Mouse (Mus musculus): ENCODE data around the gene Ccdc6.

- TF ChIP-seq MYOD1 (IDR thresholded peaks at IDR 0.05; ENCODE audit: control insufficient read depth in 1 of 3, insufficient read length in 2 of 3, low read depth in 2 of 3) (no peak), E2F4 (IDR thresholded peaks at IDR 0.05; ENCODE audit: insufficient read depth) (no peak), MAX (IDR thresholded peaks at IDR 0.05; ENCODE audit: low read depth) (no peak), CEBPB (IDR thresholded peaks at IDR 0.05; ENCODE audit: insufficient read depth, poor library complexity, severe bottlenecking) (no peak), POLR2A (IDR thresholded peaks at IDR 0.05; ENCODE audit: insufficient read length, low read depth) (no peak), TCF12 (IDR thresholded peaks at IDR 0.05; ENCODE audit: insufficient read depth, poor library complexity, severe bottlenecking) (no peak), POLR2AphosphoS2 (IDR thresholded peaks at IDR 0.05; ENCODE audit: insufficient read length, low read depth) (no peak), USF1 (IDR thresholded peaks at IDR 0.05; ENCODE audit: low read depth) (no peak), TCF3 (IDR thresholded peaks at IDR 0.05; ENCODE audit: insufficient read length, low read depth) (no peak)
Observed at GRCm38 (mm10) chr10:70186586-70186985, 89.7 kb downstream of the Ccdc6 start.
